Mouse (Mus musculus) heart, embryonic 10.5 days (tissue): ENCODE results near the gene Olfr1388. TPM values are rescaled to one million over a fixed set of nuclear protein-coding genes. Genes with fewer than 3 reads are reported as not detected.

Experiments
- polyA plus RNA-seq: library from polyadenylated mRNA; unstranded; fragments of >200 nt; fragmentation: Nextera tagmentation; extraction: Ambion mirVana; gene quantifications from 2 replicates; pipeline ENCODE4 v1.2.1, GENCODE M21; 2016

The Olfr1388 gene
- polyA plus RNA-seq, 1 experiment from 2014 or later: 0.18 TPM

Other genes with a start within 250 kb of the Olfr1388 start
- 0.11 and 0.23 TPM in 2 replicates for gene Btnl9, start 249.5 kb upstream of the Olfr1388 start, polyA plus RNA-seq
- 32.8 and 34.6 TPM in 2 replicates for gene Zfp62, start 233.3 kb upstream of the Olfr1388 start, polyA plus RNA-seq
- gene Mgat1, start 192.4 kb upstream of the Olfr1388 start, polyA plus RNA-seq: 41.1 and 46.9 TPM in 2 replicates
- not detected in 2 replicates for gene Olfr1393, start 158.3 kb upstream of the Olfr1388 start, polyA plus RNA-seq
- not detected in 2 replicates for gene Olfr1392, start 151.3 kb upstream of the Olfr1388 start, polyA plus RNA-seq
- not detected in 2 replicates for gene Olfr10, start 131.9 kb upstream of the Olfr1388 start, polyA plus RNA-seq
- not detected in 2 replicates for gene Olfr1391, start 113.9 kb upstream of the Olfr1388 start, polyA plus RNA-seq
- gene Olfr1390, start 101.4 kb upstream of the Olfr1388 start, polyA plus RNA-seq: not detected in 2 replicates
- not detected in 2 replicates for gene Olfr1389, start 13.6 kb upstream of the Olfr1388 start, polyA plus RNA-seq
- gene Olfr1387, start 18.7 kb downstream of the Olfr1388 start, polyA plus RNA-seq: not detected in 2 replicates
- gene Olfr1386, start 28.4 kb downstream of the Olfr1388 start, polyA plus RNA-seq: not detected in 2 replicates
- not detected in 2 replicates for gene Olfr1385, start 52.4 kb downstream of the Olfr1388 start, polyA plus RNA-seq
- gene Olfr1384, start 70.1 kb downstream of the Olfr1388 start, polyA plus RNA-seq: not detected in 2 replicates
- not detected in 2 replicates for gene Olfr1383, start 83.0 kb downstream of the Olfr1388 start, polyA plus RNA-seq
- not detected in 2 replicates for gene Olfr1382, start 91.6 kb downstream of the Olfr1388 start, polyA plus RNA-seq
- not detected in 2 replicates for gene Olfr1381, start 106.8 kb downstream of the Olfr1388 start, polyA plus RNA-seq
- gene Olfr1380, start 120.3 kb downstream of the Olfr1388 start, polyA plus RNA-seq: not detected in 2 replicates
- 7.3 and 8.2 TPM in 2 replicates for gene Flt4, start 172.6 kb downstream of the Olfr1388 start, polyA plus RNA-seq
- gene Scgb3a1, start 227.0 kb downstream of the Olfr1388 start, polyA plus RNA-seq: 0.30 and 1.3 TPM in 2 replicates